Mouse (Mus musculus): Measurements from ENCODE around the gene Olfr555.
"Not testable (repeated sequence)": the region's sequence is repeated elsewhere in the genome, so short reads cannot be mapped to it uniquely, and the experiment has no call there.

The Olfr555 gene

GRCm38 (mm10) chr7:102658523-102658922 lies at the start of gene Olfr555:
Gene Olfr555, plus strand, starts transcription at chr7:102658823.
- no peak for DNase-seq (ENCODE audit: low read depth, low spot score)

DNA sequence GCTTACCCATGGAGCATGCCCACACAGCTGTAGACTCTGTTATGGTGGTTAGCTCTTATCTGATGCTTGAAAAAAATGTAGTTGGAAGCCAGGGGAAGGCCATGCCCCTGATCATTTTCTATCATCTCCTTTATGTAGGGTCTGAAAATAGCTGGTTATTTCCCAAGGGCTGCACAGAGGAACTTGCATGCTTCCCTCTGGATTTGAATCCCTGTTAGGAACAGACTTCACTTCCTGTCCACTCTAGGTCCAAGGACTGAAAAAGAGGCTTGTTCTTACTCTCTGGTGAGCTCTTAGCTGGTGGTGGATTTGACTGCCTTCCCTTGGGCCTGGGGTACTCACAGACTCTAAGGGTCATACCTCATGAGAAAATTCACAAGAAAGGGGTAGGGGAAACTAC lies 40.5 kb upstream of the Olfr555 start, which contains the start of gene Olfr553:
Gene Olfr553, minus strand, starts transcription at position 101 of the 400 bp plus-strand sequence.
- DNase-seq (ENCODE audit: low read depth, low spot score) = no peak

DNA sequence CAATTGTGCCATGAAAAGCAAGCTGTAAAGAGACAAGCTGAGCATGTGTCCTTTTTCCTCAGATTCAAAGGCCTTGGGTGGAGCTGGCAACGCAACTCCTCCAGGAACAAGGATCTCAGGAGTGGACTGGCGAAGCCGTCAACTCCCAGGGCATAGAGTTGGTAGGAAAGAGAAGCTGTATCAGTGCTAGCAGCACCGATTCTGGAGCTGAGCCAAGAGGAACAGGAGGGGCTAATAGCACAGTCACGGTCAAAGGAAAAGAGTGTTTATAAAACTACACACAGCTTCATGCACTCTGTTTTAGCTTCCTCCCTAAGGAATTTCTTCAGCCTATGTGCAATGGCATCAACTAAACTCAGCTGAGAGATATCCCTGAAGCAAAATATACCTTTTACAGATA lies 39.0 kb upstream of the Olfr555 start:
- DNase-seq (ENCODE audit: low read depth, low spot score) = no peak

- not testable (repeated sequence) for DNase-seq (ENCODE audit: low read depth, low spot score)
Measured at GRCm38 (mm10) chr7:102620368-102620767, 38.3 kb upstream of the Olfr555 start.

DNA sequence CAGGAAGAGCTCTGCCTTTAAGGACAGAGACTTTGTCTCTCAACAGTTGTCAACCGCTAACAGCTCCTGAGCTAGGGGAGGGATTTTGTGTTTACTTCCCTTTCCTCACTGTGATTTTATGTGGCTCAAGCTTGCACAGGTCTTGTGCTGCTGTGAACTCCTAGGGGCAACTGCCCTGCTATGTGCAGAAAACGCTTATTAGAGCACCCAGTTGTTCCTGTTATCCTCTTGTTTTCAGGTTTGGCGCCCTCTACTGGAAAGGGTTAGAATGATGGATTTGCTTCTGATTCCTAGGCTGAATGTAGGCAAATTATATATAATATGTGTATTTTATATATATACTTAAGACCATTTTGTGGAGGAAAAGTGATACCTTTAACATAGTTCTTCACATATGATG lies 22.0 kb upstream of the Olfr555 start:
- peak; percentile 53 for DNase-seq (ENCODE audit: low read depth, low spot score)

GRCm38 (mm10) chr7:102638132-102638531 lies 20.5 kb upstream of the Olfr555 start, which contains the start of gene Olfr554:
Gene Olfr554, plus strand, starts transcription at chr7:102638432.
- DNase-seq (ENCODE audit: low read depth, low spot score) = no peak

GRCm38 (mm10) chr7:102644945-102645344 lies 13.7 kb upstream of the Olfr555 start:
- DNase-seq (ENCODE audit: low read depth, low spot score) = not testable (repeated sequence)

DNA sequence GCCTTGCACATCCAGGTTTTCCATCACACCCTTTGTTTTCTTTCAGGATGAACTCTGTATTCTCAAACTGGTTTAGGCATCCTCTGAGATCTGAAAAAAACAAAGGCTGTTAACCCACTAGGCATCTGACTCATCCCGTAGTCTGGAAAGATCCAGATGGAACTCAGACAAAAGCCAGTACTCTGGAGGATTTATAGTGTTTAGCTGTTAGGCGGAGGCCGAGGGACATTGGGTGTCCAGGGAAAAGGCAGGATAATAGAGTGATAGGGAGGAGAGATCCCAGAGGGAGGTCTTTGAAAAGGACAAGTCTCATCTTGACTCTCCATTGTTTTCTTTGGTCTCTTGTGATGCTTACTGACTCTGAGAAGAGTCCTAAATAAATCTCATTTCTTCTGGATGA lies 6.0 kb downstream of the Olfr555 start, which contains the start of gene Olfr556:
Gene Olfr556, plus strand, starts transcription at position 301 of the 400 bp plus-strand sequence.
- no peak for DNase-seq (ENCODE audit: low read depth, low spot score)

- peak; percentile 37 for DNase-seq (ENCODE audit: low read depth, low spot score)
Measured at GRCm38 (mm10) chr7:102665378-102665777, 6.8 kb downstream of the Olfr555 start.

- DNase-seq (ENCODE audit: low read depth, low spot score) = no peak
Measured at GRCm38 (mm10) chr7:102676225-102676624, 17.6 kb downstream of the Olfr555 start.

GRCm38 (mm10) chr7:102681916-102682315 lies 23.3 kb downstream of the Olfr555 start:
- no peak for DNase-seq (ENCODE audit: low read depth, low spot score)

- peak; percentile 94 for DNase-seq (ENCODE audit: low read depth, low spot score)
Measured at GRCm38 (mm10) chr7:102686944-102687501, 28.4 kb downstream of the Olfr555 start, which contains the start of gene Trim68. Gene Trim68, minus strand, starts transcription at chr7:102687327.

DNA sequence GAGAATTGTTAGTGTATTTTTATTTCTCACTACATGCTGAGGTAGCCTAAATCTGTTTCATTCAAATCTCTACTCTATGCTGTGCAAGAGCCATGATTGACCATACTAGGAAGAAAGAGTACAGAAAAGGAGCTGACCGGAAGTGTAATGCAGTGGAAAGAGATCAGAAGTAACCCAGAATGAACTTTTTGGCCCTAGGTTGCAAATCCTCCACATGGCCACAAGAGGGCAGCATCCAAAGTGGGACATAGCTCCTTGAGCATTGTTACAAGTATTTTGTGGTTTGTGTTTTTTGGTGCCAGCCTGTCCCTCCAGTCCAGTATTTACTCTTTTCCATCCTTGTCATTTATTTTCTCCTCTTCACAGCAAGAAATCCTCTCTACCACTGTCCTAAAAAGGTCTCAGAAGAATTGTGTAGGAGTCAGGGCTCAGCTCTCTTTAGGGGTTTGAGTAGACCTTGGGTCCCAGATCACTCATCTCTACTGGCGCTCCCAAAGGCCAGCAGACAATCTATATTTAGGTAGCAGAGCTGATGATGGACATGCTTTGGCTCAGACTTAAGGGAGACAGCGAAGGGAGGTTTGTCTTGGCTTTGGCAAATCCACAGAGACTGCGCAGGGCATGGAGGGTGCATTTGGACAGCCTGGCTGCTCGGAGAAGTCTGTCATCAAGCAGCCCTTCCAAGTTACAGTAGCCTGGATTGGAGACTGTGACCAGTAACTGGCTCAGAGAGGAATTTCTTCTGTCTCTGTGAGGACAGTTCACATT lies 36.9 kb downstream of the Olfr555 start, which contains the start of gene Olfr557:
Gene Olfr557, plus strand, starts transcription at position 553 of the 768 bp plus-strand sequence.
- DNase-seq (ENCODE audit: low read depth, low spot score) = peak; percentile 54

DNA sequence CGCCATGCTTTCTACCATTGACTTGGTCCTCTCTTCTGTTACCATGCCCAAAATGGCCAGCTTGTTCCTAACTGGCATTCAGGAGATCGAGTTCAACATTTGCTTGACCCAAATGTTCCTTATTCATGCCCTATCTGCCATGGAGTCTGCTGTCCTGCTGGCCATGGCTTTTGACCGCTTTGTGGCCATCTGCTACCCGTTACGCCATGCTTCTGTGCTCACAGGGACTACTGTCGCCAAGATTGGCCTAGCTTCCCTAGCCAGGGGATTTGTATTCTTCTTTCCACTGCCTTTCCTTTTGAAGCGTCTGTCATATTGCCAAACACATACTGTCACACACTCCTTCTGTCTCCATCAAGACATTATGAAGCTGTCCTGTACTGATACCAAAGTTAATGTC lies 39.8 kb downstream of the Olfr555 start:
- no peak for DNase-seq (ENCODE audit: low read depth, low spot score)

GRCm38 (mm10) chr7:102701915-102702314 lies 43.3 kb downstream of the Olfr555 start, which contains the start of gene Olfr558:
Gene Olfr558, plus strand, starts transcription at chr7:102702215.
- DNase-seq (ENCODE audit: low read depth, low spot score) = no peak
